Mouse (Mus musculus) gastrocnemius, postnatal 36 days (tissue): ENCODE measurements around the gene Igsf21. TPM values are rescaled to one million over a fixed set of nuclear protein-coding genes. Genes with fewer than 3 reads are reported as not detected.

Experiments
- DNase-seq, 2 experiments: peaks; one replicate each; pipeline ENCODE4 v3.0.0; 2022
- intact Hi-C: fragments of 180-260 bp; cut with DNase I; formaldehyde crosslinking; loops from one replicate; pipeline ENCODE4 v1.15.1; 2025
- long read RNA-seq, 2 experiments: library from polyadenylated mRNA; stranded (forward); transcript quantifications; one replicate each; pipeline ENCODE4 v2.0.0; 2021
- total RNA-seq, 2 experiments: library from RNA; stranded (reverse); gene quantifications; 2 replicates each; pipeline ENCODE4 v1.2.3; 2021

Igsf21 gene
- total RNA-seq: under 1 TPM in 1 of 2 experiments, not detected in 1; 0.18 TPM
- long read RNA-seq, experiment 1: 0 reads
- long read RNA-seq, experiment 2, partial matches to known transcripts: 0 of 1 reads
- long read RNA-seq, experiment 2, other reads (novel, unspliced or antisense): 1 of 1 reads

DNA sequence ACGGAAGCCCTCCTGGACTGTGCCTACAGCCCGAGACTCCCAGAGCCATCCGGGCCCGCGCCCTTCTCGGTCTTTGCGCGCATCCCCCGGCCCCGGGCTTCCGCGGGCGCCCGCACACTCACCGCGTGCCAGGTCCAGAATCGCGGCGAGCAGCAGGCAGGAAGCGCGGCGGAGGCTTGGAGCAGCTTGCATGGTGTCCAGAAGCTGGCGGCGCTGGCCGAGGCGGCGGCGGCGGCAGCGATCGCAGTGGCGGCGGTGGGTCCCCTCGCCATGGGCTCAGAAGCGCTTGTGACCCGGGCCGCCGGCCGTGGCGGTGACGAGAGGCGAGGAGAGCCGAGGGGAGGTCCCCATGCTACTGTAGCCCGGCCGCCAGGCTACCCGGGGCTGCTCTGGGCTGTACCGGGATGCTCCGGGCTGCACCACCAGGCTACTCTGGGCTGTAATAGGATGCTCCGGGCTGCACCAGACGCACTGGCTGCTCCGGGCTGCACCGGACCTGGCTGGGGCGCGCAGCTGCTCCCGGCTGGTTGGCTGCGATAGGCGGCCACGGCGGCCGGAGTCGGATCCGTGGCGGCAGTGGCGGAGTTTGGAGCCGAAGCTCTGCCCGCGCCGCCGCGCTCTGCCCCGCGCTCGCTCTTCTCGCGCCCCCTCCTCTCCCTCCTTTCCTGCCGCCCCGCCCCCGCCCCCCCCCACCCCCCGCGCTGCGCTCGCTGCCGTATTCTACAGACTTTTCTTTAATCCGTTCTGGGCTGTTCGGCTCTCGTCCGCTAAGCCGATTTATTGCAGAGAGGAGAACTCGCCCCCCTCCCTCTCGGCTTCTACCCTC is at the start of gene Igsf21:
Gene Igsf21 (minus strand): TSS at position 605 of the 826 bp plus-strand sequence.
- no peak for DNase-seq
- intact Hi-C loops: no loop called here

DNA sequence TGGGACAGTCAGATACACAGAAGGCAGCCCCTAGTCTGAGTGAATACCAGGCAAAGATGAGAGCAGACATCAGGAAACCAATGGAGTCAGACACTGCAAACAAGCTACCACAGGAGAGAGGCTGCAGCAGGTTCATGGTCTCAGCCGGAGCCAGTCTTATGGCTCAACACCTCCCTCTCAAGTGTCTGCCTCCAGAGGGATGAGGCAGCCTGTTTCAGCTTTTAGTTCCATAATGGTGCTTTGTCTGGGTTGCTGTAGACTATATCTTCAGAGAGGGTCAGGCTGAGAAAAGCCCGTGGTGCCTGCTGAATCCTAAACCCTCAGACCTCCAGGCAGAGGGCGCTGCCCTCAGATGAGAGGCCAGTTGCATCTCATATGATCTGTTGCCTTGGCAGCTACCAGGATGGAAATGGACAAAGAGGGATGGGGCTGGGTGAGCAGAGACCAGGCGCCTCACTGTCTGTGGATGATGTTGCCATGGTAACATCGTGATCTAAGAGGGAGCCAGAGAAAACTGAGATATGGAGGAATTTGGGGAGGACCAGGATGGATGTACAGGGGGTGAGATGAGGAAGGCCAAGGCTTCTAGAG is 39.2 kb upstream of the Igsf21 start:
- intact Hi-C loops: no loop called here
- DNase-seq: no peak

DNA sequence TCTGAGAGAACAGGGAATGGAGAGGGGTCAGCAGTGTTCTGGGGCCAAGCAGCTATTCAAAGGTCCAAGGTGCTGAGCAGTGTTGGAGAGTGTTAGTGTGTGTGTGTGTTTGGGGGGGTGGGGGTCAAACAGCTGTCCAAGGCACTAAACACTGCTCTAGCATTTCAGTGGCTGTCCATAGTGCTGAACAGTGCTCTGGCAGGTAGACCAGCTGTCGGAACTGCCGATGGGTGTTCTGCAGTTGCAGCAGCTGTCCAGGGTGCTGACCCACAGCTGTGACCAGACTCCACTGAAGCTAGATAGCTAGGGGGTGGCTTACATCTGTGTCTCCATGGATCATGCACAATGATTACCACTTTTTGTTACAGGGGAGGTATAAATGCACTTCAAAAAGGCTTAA is 36.8 kb upstream of the Igsf21 start:
- intact Hi-C loops: no loop called here
- DNase-seq: no peak

DNA sequence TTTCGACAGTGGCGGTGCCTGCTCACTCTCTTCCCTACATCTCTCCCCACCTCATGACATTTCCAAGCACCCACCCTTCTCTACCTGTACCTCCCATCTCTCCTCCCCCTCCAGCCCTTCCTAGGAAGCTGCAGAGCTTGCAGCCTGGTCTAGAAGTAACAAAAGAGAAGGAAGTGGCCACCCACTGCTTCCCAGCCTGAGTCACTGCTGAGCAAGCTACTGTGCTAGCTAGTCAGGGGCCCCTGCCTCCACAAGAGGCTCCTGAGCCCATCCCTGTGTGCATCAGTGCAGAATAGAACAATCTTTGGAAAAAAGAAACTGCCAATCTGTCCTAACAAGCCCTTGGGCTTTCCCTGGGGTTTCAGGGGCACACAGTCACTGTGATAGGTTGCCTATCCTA is 31.7 kb upstream of the Igsf21 start:
- intact Hi-C loops: no loop called here

DNA sequence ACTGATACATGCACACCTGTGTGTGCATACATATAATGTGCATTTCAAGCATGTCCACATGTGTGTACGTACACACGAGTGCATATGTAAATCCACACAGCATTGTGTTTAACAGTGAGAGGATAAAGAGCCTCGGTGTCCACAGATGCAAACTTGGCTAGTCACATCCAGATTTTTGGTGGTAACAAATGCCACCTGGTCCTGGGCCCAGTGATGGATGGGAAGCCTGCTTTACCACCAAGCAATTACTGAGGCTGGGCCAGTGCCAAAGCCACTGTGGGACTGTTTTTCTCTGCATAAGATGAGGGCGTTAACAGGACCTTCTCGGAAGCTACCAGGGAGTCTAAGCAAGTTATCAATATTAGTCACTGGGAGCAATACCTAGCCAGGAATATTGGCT is 25.3 kb upstream of the Igsf21 start:
- no peak for DNase-seq
- intact Hi-C loops: no loop called here

More for the DNA sequence above, 31.7 kb upstream of the Igsf21 start:
- no peak for DNase-seq

DNA sequence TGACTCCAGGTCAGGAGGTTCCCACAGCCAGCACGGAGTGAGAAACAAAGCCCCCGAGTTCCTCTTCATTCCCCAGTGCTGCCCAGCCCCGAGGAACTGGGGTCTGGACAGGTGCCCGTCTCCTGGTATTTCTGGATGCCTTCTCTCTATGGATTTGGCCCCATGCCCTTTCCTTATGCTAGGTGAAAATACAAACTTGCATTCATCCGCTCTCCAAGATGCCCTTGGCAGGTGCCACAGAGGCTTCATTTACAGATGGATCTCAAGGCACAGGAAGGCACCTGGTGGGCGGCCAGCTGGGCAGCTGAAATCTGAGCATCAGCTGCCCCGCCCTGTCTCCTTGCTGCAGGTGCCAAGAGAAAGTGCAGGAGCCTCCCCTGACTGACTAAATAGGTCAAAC is 23.9 kb upstream of the Igsf21 start:
- intact Hi-C loops: no loop called here
- no peak for DNase-seq

DNA sequence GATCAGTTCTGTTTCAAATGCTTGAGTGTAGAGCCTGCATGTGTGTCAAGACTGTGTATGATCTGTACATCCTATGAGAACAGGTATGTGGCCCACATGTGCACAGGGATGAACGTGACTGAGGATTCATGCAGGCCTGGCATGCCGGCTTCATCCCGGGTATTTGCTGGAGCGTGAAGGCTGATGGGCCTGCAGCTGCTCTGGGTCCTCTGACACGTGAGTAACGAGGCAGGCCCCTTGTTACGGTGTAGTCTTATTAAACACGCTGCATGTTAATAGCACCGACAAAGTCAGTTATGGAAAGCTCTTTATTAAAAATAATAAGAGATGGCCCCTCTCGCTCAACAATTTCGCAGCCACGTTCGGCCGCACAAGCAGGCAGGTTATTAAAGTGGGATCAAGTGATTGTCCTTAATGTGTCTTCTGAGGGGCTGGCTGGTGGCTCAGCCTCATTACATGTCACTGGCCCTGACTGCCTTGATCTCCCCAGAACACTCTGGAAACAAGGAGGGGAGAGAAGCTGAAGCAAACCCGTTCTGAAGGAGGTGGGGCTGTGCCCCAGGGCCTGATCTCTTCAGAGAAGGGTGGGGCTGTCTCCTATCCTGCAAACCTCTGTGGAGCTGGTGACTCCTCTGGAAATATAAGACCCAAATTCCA is 22.7 kb upstream of the Igsf21 start:
- intact Hi-C loops: no loop called here

DNA sequence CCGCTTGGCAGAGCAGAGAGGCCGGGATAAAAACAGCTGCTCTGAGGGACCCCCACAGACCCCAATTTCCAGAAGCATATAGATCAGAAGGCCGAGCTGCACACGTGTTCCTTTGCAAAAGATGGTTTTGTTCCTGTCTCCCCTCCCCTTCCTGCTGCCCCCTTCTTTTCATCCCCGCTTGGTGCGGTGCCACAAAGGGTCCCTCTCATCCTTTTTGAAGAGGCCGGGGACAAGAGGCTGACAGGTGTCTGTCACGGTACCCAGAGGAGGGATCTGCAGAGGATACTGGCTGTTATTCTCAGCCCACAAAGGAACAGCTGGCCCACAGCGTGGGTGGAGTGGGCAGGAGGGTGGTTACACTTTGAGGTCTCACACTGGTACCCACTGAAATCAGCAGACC is 21.3 kb upstream of the Igsf21 start:
- no peak for DNase-seq
- intact Hi-C loops: no loop called here

More for the DNA sequence above, 22.7 kb upstream of the Igsf21 start:
- DNase-seq: no peak

DNA sequence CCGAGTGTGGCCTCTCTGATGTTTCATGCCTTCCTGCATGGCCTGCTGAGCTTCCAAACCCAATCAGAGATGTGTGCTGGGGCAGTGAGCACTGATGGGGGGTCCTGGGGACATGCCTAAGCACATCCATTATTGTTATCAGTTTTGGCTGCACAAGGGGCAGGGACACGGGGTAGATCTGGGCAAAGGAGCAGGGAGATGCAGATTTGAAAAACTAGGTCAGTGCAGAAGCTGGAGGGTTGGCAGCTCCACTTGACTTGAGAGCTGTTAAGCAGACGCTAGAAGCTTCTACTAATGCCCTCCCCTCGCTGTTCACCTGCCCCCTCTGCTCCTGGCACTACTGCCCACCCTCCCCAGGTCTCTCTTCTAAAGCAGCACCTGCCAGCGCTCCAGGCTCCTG is 20.5 kb upstream of the Igsf21 start:
- no peak for DNase-seq
- intact Hi-C loops: no loop called here

DNA sequence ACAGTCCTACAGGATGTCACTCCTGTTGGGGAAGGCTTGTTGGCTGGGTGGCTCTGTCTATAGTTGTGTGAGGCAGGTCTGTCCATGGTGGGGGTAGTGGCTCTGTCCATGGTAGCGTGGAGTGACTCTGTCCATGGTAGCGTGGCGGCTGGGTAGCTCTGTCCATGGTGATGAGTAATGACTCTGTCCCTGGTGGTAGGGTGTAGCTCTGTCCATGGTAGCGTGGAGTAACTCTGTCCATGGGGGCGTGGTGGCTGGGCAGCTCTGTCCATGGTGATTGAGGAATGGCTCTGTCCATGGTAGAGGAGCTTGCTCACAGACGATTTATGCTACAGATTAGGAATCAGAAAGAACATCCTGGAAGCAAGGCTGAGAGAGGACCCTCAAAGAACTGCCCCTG is 12.4 kb upstream of the Igsf21 start:
- intact Hi-C loops: no loop called here
- no peak for DNase-seq

DNA sequence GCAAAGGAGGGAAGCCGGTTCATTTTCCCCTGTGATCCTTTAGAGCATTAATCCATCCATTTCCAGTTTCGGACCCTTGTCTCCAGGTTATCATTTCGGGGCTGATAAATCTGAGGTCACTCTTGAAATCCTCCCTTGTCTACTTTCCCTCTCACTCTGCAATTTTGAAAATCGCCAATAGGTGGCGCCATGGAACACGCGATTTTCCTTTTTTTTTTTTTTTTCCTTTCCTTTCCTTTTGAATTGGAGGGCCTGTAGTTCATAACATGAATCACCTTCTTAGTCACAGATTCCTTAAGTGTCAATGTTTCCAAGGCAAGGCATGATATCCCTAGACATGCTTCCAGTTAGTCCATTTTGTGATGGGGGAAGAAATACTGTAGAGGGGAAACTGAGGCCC is 5.8 kb upstream of the Igsf21 start:
- intact Hi-C loops: loop anchor here (5.0 kb wide), 2 partner anchors 285 to 425 kb away; no protein-coding TSS in a partner anchor
- no peak for DNase-seq

DNA sequence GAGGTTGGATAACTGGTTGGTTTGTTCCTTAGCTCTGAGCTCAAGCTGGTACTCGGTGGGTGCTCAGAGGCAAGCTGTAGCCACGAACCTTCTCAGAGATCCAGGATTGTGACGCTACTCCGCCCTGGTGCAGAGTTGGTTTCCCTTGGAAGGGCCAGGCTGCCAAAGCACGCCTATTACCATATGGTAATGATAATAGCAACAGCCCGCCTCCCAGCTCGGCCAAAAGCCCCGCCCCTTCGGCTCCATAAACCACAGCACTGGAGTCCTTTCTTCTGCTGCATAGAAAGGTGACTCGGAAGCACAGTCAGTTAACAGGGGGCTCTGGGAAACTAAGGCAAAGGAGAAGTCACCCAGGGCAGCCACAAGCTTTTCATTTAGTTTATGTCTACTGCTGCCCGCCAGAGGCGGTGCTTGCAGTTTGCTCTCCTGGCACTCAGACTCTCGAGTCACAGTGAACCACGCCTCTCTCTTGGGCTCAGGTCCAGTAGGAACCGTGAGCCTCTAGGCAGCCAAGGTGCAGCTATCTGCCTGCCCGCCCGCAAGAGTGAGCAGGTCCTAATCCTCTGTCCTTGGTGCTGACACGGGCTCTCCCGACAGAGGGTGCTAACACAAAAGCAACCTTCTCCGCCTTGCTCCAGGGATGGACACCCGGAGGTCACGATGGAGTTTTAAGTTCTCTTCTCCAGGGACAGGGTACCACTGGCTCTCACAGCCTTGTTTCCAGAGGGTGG is 2.6 kb upstream of the Igsf21 start:
- intact Hi-C loops: no loop called here
- no peak for DNase-seq

DNA sequence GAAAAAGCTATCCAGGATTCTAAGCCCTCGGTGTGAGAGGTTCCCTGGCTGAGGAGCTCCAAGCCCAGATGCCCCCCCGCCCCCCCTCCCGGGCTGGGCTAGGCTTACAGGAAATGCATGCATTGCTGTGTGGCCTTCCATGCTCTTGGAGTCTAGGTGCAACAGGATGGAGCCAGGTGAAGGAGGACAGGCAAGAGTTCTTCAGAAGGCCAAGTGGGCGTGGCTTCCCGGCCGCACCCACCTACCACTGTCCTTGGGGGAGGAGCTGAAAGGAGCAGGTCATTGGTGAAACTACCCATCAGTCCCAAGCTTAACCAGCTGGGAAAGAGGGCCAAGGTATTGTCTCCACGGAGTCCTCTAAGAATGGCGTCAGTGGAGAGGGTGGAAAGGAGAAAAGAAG is 1.8 kb upstream of the Igsf21 start:
- intact Hi-C loops: no loop called here
- no peak for DNase-seq

DNA sequence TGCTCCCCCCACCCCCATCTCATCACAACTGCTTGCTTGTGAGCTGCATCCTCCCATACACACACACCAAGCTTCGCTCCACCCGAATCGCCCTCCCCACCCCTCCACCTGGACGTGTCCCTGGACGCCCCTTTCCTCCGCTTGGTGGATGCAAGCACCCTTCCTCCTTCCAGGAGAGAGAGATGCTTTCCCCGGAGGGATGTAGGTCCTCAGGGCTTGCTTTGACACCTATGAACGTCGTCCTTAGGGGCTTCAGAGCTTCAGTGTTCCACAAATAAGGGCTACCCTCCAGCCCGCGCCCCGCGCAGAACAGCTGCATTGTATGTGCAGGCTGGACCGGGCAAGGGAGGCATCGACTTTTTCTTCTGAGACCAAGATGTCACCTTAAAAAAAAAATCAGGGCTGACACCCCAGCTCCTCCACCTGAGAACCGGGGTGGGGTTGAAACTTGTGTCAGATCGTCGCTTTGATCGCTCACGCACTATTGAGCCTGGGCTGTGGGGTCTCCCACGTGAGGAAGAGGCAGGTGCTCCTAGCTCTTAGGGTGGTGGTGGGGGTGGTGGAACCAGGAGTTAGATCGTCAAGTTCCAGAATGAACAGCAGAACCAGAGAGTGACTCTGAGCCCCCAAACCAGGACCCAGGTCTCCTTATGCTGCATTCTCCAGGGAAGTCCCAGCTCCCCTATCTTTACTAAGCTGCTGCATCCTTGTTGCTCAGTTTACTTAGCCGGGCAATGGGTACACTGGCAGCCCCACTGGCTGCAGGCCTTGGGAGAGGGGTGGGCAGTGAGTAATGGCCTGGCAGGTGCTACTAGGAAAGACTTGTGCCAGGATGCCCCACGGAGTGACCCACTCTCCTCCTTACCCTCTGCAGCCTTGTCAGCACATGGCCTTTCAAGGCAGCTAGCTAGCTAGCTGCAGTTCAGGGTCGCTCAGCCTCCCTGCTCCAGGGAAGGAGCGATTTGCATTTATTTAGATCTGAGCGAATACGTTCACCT is 721 bp upstream of the Igsf21 start:
- DNase-seq: no peak
- intact Hi-C loops: no loop called here

DNA sequence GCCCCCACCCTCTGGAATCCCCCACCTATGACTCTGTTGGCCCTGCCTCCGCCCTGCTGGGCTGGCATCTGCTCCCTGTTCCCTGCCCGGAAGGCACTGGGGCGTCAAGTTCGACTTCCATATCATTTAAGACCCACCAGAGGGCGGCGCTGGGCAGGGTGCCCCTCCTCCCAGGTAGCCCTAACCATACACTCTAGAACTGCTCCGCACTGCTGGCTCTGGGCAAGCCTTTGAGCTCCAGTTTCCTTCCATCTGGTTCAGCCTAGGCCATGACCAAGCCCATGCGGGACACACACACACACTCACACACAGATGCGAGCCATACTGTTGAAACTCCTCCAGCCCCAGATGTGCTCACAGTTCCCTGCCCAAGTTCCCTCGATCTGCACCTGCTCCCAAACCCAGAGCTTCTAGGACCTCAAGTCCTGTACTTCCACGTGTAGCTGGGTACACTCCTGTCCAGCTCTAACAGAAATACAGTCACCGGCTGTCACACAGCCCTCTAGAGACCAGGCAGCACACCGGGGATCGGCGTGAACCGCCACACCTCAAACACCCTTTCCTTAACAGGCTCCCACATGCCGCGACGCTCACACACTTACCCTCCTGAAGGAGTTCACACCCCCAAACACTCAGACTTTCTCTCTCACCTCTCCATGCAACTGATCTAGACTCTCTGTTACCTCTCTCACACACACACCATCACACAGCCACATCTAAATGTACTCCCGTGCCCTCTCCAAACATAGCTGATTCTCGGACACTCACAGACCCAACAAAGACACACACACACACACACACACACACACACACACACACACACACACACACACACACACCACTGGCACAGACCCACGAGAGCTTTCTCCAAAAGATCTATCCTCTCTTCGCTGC is 1.1 kb downstream of the Igsf21 start:
- intact Hi-C loops: no loop called here

DNA sequence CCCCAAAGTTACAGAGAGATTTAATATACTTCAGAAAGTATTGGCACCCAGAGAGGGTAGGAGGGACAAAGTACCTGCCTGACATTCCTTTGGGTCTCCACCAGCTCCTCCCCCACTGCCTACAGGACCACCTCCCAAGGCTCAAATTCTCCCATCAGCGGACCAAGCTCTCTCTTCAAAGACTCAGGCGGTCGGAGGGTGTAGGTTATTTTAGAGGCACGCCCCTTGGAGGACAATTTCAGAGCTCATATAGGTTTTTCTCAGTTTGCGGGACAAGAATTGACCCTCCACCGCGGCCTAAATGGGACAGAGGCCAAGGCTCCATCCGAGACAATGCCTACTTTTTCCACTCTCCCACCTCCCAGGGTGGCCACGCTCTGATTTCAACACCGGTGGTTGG is 1.7 kb downstream of the Igsf21 start:
- intact Hi-C loops: no loop called here
- DNase-seq: no peak

More for the DNA sequence above, 1.1 kb downstream of the Igsf21 start:
- no peak for DNase-seq

DNA sequence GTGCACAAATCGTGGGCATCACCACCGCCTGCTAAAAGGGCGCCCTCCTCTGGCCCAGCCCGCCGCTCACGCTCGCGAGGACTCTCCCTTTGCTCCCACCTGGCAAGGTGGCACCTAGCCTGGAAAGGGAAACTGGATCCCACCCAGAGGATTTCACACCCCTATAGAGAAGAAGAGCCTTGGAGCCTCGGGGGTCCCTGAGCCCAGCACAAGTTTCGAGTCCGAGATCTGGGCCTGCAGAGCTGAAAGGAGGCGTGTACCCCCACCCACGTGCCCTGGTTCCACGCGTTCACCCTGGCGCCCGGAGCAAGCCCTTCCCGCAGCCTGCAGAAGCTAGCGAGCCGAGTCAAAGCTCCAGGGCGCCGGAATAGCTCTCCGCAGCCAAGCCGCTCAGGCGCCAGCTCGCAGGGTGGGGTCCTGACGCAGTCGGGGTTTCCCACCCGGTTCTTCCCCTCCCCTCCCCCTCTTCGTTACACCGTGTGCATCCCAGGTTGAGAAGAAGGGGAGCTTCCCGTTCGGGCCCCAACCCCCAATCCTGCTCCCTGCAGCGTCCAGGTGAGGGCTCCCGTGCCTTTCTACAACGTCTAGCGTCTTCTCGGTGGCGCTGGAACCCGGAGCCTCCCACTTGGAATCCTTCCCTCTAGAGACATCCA is 2.3 kb downstream of the Igsf21 start:
- no peak for DNase-seq
- intact Hi-C loops: no loop called here

DNA sequence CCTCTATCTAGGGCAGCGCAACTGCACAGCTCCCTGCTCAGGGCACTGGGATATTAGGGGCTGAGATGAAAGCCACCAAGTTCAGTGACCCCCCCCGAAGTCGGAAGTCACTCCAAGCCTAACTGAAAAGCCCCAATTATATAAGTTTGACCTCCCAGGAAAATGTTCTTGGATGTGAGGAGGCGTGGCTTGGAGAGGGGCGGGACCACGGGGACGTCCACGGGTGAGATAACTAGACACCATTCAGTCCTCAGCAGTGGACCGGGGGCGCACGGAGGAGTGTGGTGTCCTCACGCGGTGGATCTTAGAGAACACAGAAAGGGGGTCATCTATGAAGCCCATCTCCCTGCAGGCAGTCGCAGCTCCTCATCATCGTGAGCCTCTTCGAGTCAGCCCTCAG is 3.4 kb downstream of the Igsf21 start:
- intact Hi-C loops: no loop called here
- DNase-seq: no peak
